Mouse (Mus musculus) lung, embryonic 14.5 days (tissue): ENCODE data around the gene Tbp. TPM values are rescaled to one million over a fixed set of nuclear protein-coding genes. Genes with fewer than 3 reads are reported as not detected.

ENCODE experiments used
- ATAC-seq: fragments of 200-750 bp; cut with Nextera tagmentation; 2 replicates; pipeline ENCODE4 v1.8.0; 2017; ENCODE audit warnings: mild to moderate bottlenecking, moderate TSS enrichment, moderate library complexity; ENCODE audit not compliant: insufficient read depth
- DNase-seq: peaks from one replicate; pipeline ENCODE4 v3.0.0-alpha.2; 2015
- H3K27ac ChIP-seq: fragments of 300-500 bp; sonication (generic); 2 replicates; pipeline ENCODE4 v1.5.1; 2014; ENCODE audit warnings: low read depth, mild to moderate bottlenecking, moderate library complexity
- H3K27me3 ChIP-seq: fragments of 300-500 bp; sonication (generic); 2 replicates; pipeline ENCODE4 v1.6.1; 2014; ENCODE audit warnings: low read length, control low read depth; ENCODE audit not compliant: insufficient read depth
- H3K36me3 ChIP-seq: fragments of 300-500 bp; sonication (generic); 2 replicates; pipeline ENCODE4 v1.6.1; 2014; ENCODE audit warnings: control low read depth; ENCODE audit not compliant: insufficient read depth
- H3K4me1 ChIP-seq: fragments of 300-500 bp; sonication (generic); 2 replicates; pipeline ENCODE4 v1.6.1; 2014; ENCODE audit warnings: antibody characterized with exemption, control low read depth; ENCODE audit not compliant: insufficient read depth
- H3K4me2 ChIP-seq: fragments of 300-500 bp; sonication (generic); 2 replicates; pipeline ENCODE4 v1.6.1; 2014; ENCODE audit warnings: mild to moderate bottlenecking
- H3K4me3 ChIP-seq: fragments of 300-500 bp; sonication (generic); 2 replicates; pipeline ENCODE4 v1.5.1; 2014; ENCODE audit warnings: low read depth, low read length
- H3K9ac ChIP-seq: fragments of 300-500 bp; sonication (generic); 2 replicates; pipeline ENCODE4 v1.6.1; 2014
- H3K9me3 ChIP-seq: fragments of 300-500 bp; sonication (generic); 2 replicates; pipeline ENCODE4 v1.6.1; 2016; ENCODE audit warnings: low read depth, low read length, control low read depth
- CTCF ChIP-seq: IDR thresholded peaks from 2 replicates; pipeline ENCODE4 v1.5.1; 2016; ENCODE audit warnings: antibody characterized with exemption, low read depth
- WGBS: fragments of 180-500 bp; shearing (Covaris S2); extraction: QIAGEN DNeasy Blood & Tissue Kit; methylation state at CpG from one replicate; pipeline ENCODE4 v1.1.7; 2014; 5-methylcytosine and 5-hydroxymethylcytosine counted together
- polyA plus RNA-seq: library from polyadenylated mRNA; unstranded; fragments of >200 nt; fragmentation: Nextera tagmentation; extraction: Ambion mirVana; gene quantifications from 2 replicates; pipeline ENCODE4 v1.2.1, GENCODE M21; 2014

Tbp gene
- polyA plus RNA-seq, 1 experiment from 2014 or later: 53.8 TPM

DNA sequence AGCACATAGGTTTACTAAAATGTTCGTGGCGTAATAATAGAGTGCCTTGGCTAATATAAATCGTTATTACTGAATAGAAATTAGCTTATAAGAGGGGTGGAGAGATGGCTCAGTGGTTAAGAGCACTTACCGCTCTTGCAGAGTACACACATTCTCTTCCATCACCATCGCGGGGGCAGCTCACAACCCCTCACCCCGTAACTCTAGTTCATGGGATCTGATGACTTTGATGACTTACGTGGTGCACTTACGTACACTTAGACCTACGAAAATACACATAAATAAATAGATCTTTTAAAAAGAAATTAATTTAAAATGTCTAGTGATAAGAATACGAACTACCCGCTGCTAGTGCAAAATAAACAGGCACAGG lies 65.2 kb downstream of the Tbp start:
- WGBS: 26% methylated on average over 12 of the region's 12 CpGs
- peak overlapping the region; percentile 64 for H3K4me3 ChIP-seq
- DNase-seq: no peak
- no peak; the same call in 1 of the 2 replicates for ATAC-seq
- H3K36me3 ChIP-seq: no peaks in the 10 kb centered on the region
- no peaks in the 10 kb centered on the region for H3K9me3 ChIP-seq
- H3K27me3 ChIP-seq: no peaks in the 10 kb centered on the region
- no peak for TF ChIP-seq CTCF
- H3K9ac ChIP-seq: no peak overlapping the region
- H3K27ac ChIP-seq: no peak overlapping the region
- H3K4me2 ChIP-seq: peak overlapping the region; percentile 73
- 0 out of 2 replicates have a peak, but pooled peaks cover 2% of the 10 kb centered on the region for H3K4me1 ChIP-seq

DNA sequence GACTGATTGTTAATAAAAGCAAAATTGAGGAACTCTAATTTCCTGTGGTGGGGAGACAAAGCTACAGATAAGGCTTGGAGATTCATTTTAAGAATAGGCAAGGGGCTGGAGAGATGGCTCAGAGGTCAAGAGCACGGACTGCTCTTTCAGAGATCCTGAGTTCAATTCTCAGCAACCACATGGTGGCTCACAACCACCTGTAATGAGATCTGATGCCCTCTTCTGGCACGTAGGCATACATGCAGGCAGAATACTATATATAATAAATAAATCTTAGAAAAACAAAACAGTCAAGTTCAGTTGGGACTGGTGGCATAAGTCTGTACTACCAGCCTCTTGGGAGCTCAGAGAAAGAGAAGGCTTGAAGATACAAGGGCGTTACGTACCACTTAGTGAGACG lies 67.2 kb downstream of the Tbp start:
- Histone ChIP-seq H3K27ac (no peak overlapping the region), H3K27me3 (no peaks in the 10 kb centered on the region), H3K4me2 (no peak overlapping the region), H3K36me3 (no peaks in the 10 kb centered on the region), H3K9ac (no peak overlapping the region), H3K9me3 (no peaks in the 10 kb centered on the region), H3K4me3 (no peak overlapping the region), H3K4me1 (0 out of 2 replicates have a peak, but pooled peaks cover 2% of the 10 kb centered on the region)
- DNase-seq: no peak
- WGBS: 69% methylated on average over 5 of the region's 5 CpGs
- no peak for TF ChIP-seq CTCF
- ATAC-seq: no peak

DNA sequence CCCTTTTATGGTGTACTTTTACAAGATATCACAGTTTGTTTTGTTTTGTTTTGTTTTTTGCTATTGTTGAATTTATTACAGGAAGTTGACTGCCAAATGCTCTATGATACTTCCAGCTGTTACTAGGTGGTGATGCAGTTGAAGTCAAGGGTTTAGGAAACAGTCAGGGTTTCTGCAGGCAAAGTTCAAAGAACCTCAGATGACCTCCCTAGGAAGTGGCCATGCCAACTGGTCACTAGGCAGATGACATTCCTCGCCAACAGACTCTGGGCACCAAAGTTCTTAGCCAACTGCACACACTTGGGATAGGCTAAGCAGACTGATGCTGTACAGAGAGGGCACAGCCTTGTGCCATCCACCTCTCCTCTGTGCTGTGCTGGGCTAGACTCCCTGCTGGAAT lies 75.4 kb downstream of the Tbp start:
- ATAC-seq (no peak), DNase-seq (no peak)
- no peak overlapping the region for H3K9ac ChIP-seq
- H3K27me3 ChIP-seq: peaks cover 3% of the 10 kb centered on the region; the same call in 1 of the 2 replicates
- WGBS: 55% methylated on average over 1 of the region's 1 CpGs
- H3K4me1 ChIP-seq: no peaks in the 10 kb centered on the region
- H3K36me3 ChIP-seq: no peaks in the 10 kb centered on the region
- no peaks in the 10 kb centered on the region for H3K9me3 ChIP-seq
- H3K4me3 ChIP-seq: no peak overlapping the region
- H3K27ac ChIP-seq: no peak overlapping the region
- H3K4me2 ChIP-seq: no peak overlapping the region
- TF ChIP-seq CTCF: no peak

DNA sequence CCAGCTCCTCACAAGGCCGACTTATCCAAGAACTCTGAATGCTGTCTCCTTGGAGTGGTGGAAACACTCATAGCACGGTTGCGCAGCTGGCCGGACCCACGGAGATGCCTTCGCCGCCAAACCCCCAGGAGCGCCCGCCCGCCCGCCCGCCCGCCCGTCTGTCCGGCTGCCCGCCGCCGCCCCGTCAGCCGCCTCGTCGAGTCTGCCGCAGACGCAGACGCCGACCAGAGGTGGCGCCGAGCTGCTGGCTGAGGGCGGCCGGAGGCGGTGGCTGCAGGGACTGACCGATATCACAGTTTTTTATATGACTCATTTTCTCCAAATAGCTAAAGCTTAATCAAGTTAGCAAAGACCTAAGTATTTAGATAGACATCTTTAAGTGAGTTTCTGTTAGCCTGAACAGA lies 77.6 kb downstream of the Tbp start:
- peak overlapping the region; percentile 55 for H3K4me2 ChIP-seq
- DNase-seq (peak; percentile 71), ATAC-seq (peak; percentile 70; the same call in 1 of the 2 replicates)
- no peaks in the 10 kb centered on the region for H3K4me1 ChIP-seq
- TF ChIP-seq CTCF: peak; percentile 22
- no peaks in the 10 kb centered on the region for H3K36me3 ChIP-seq
- H3K9me3 ChIP-seq: no peaks in the 10 kb centered on the region
- H3K27me3 ChIP-seq: peaks cover 3% of the 10 kb centered on the region; the same call in 1 of the 2 replicates
- no peak overlapping the region for H3K27ac ChIP-seq
- under 1% methylated on average over 31 of the region's 32 CpGs for WGBS
- no peak overlapping the region for H3K9ac ChIP-seq
- peak overlapping the region; percentile 28 for H3K4me3 ChIP-seq

Other genes with a start within 250 kb of the Tbp start
- gene Dll1, start 123.0 kb upstream of the Tbp start, polyA plus RNA-seq: 3.1 and 3.4 TPM in 2 replicates
- 25.0 and 26.6 TPM in 2 replicates for gene Fam120b, start 103.7 kb upstream of the Tbp start, polyA plus RNA-seq
- gene Psmb1, start 137 bp upstream of the Tbp start, polyA plus RNA-seq: 268 and 272 TPM in 2 replicates
- 34.2 and 39.2 TPM in 2 replicates for gene Pdcd2, start 27.4 kb downstream of the Tbp start, polyA plus RNA-seq
- gene Prdm9, start 64.5 kb downstream of the Tbp start, polyA plus RNA-seq: 0.57 and 0.97 TPM in 2 replicates
- gene Chd1, start 205.1 kb downstream of the Tbp start, polyA plus RNA-seq: 40.7 and 42.2 TPM in 2 replicates